ENCODE assay signal across 12 mouse cellular contexts in genomic region chr6:77373132-77373531, GRCm38 (mm10).
DNase-seq lines count a peak whose midpoint lies in the region; ATAC-seq lines count a peak whose summit lies in the region.
"Had no signal": no experiment of that assay in that cellular context is flagged by ENCODE, and none has a peak within 500 bp of the region (broad histone marks: within the 10 kb centered on the region; RNA-seq: fewer than 3 reads in every experiment).

No protein-coding gene starts in this region.

- no peak overlapping the region for H3K4me3 ChIP-seq in embryonic facial prominence, embryonic 14.5 days (ENCODE audit: low read depth, low read length)
- H3K4me3 ChIP-seq in embryonic facial prominence, embryonic 10.5 days, result no peak overlapping the region
- H3K4me3 ChIP-seq in kidney, embryonic 15.5 days (replicated peaks), result no peak overlapping the region
- H3K4me3 ChIP-seq: neural tube, embryonic 15.5 days had no signal

- WGBS in embryonic facial prominence, embryonic 14.5 days, result 48% methylated on average over 5 of the region's 5 CpGs
- whole genome bisulfite sequencing in embryonic facial prominence, embryonic 10.5 days, result 83% methylated on average over 5 of the region's 5 CpGs
- 62% methylated on average over 5 of the region's 5 CpGs for WGBS in kidney, embryonic 15.5 days

- H3K27ac ChIP-seq in embryonic facial prominence, embryonic 14.5 days (replicated peaks; ENCODE audit: low read depth, low read length), result no peak overlapping the region
- H3K27ac ChIP-seq in embryonic facial prominence, embryonic 10.5 days (replicated peaks), result no peak overlapping the region
- no peak overlapping the region for H3K27ac ChIP-seq in kidney, embryonic 15.5 days
- H3K27ac ChIP-seq: neural tube, embryonic 15.5 days had no signal

- peak; percentile 66 for DNase-seq in embryonic facial prominence, embryonic 14.5 days (ENCODE audit: low spot score)
- no peak for DNase-seq in embryonic facial prominence, embryonic 10.5 days (ENCODE audit: low spot score)
- peak; percentile 28 for DNase-seq in kidney, postnatal 10 days
- DNase-seq in right cerebral cortex, adult 18-20 months, result peak; percentile 17
- no peak for DNase-seq in right cerebral cortex, postnatal 25 days
- peak; percentile 5 for DNase-seq in heart, postnatal 4 days
- DNase-seq in B cell, adult 2 months, result no peak
- DNase-seq: adrenal gland, adult 8-10 months; kidney, adult 8-10 months had no signal

- ATAC-seq in embryonic facial prominence, embryonic 14.5 days (ENCODE audit: low read depth), result no peak
- ATAC-seq in kidney, embryonic 15.5 days (replicated peaks; ENCODE audit: low FRiP score), result no peak

- H3K36me3 ChIP-seq in embryonic facial prominence, embryonic 14.5 days (ENCODE audit: control insufficient read depth, insufficient read depth, low read length), result no peaks in the 10 kb centered on the region
- H3K36me3 ChIP-seq in embryonic facial prominence, embryonic 10.5 days (replicated peaks), result no peaks in the 10 kb centered on the region
- no peaks in the 10 kb centered on the region for H3K36me3 ChIP-seq in kidney, embryonic 15.5 days
- H3K36me3 ChIP-seq: neural tube, embryonic 15.5 days had no signal

- no peak overlapping the region for H3K9ac ChIP-seq in embryonic facial prominence, embryonic 14.5 days (ENCODE audit: low read depth, low read length)
- no peak overlapping the region for H3K9ac ChIP-seq in kidney, embryonic 15.5 days
- H3K9ac ChIP-seq: neural tube, embryonic 15.5 days had no signal

- no peak overlapping the region for H3K4me2 ChIP-seq in embryonic facial prominence, embryonic 14.5 days (ENCODE audit: low read depth, low read length)
- H3K4me2 ChIP-seq in kidney, embryonic 15.5 days, result no peak overlapping the region
- H3K4me2 ChIP-seq: liver, embryonic 11.5 days; neural tube, embryonic 15.5 days had no signal

- H3K9me3 ChIP-seq in embryonic facial prominence, embryonic 14.5 days (ENCODE audit: control insufficient read depth, low read length), result no peaks in the 10 kb centered on the region
- H3K9me3 ChIP-seq in embryonic facial prominence, embryonic 10.5 days, result no peaks in the 10 kb centered on the region
- no peaks in the 10 kb centered on the region for H3K9me3 ChIP-seq in kidney, embryonic 15.5 days (replicated peaks)
- H3K9me3 ChIP-seq: neural tube, embryonic 15.5 days had no signal

- H3K4me1 ChIP-seq in embryonic facial prominence, embryonic 14.5 days (ENCODE audit: control insufficient read depth, insufficient read depth, low read length), result no peaks in the 10 kb centered on the region
- no peaks in the 10 kb centered on the region for H3K4me1 ChIP-seq in embryonic facial prominence, embryonic 10.5 days
- H3K4me1 ChIP-seq in kidney, embryonic 15.5 days, result no peaks in the 10 kb centered on the region
- H3K4me1 ChIP-seq: neural tube, embryonic 15.5 days had no signal

- no peaks in the 10 kb centered on the region for H3K27me3 ChIP-seq in embryonic facial prominence, embryonic 14.5 days (replicated peaks; ENCODE audit: control insufficient read depth, insufficient read depth, low read length)
- H3K27me3 ChIP-seq in embryonic facial prominence, embryonic 10.5 days (replicated peaks; ENCODE audit: low read depth, poor library complexity, severe bottlenecking), result no peaks in the 10 kb centered on the region
- no peaks in the 10 kb centered on the region for H3K27me3 ChIP-seq in kidney, embryonic 15.5 days
- H3K27me3 ChIP-seq: neural tube, embryonic 15.5 days had no signal

Comparison
In these comparisons a context has a peak if more than half of its experiments do, and no peak if none do; other contexts are left out.
1. DNase-seq: peak in embryonic facial prominence, embryonic 14.5 days (single experiment), kidney, postnatal 10 days (single experiment), right cerebral cortex, adult 18-20 months (single experiment) and heart, postnatal 4 days (single experiment); none in embryonic facial prominence, embryonic 10.5 days (single experiment), right cerebral cortex, postnatal 25 days (single experiment) and B cell, adult 2 months (0 of 2).